ENCODE assay signal across 14 mouse cellular contexts in genomic region chr1:90012850-90013249, GRCm38 (mm10). TPM values are rescaled to one million over a fixed set of nuclear protein-coding genes. Genes with fewer than 3 reads are reported as not detected.
A peak's percentile ranks its signal among the peaks of the same experiment; 100 is the strongest.
DNase-seq lines count a peak whose midpoint lies in the region; ATAC-seq and TF ChIP-seq lines count a peak whose summit lies in the region.
"Had no signal": no experiment of that assay in that cellular context is flagged by ENCODE, and none has a peak within 500 bp of the region (broad histone marks: within the 10 kb centered on the region; RNA-seq: fewer than 3 reads in every experiment).

No protein-coding gene starts in this region.

- TF ChIP-seq EP300 in heart, postnatal 0 days (IDR thresholded peaks at IDR 0.05; ENCODE audit: low read depth): no peak
- no peak for TF ChIP-seq EP300 in MEL (IDR thresholded peaks at IDR 0.05; ENCODE audit: low read depth in 1 of 2, low read length in 2 of 2)

- DNase-seq in heart, postnatal 0 days (ENCODE audit: low spot score): no peak
- no peak for DNase-seq in heart, postnatal 4 days
- peak; percentile 15 for DNase-seq in midbrain, embryonic 14.5 days
- DNase-seq in MEL (ENCODE audit: low read depth, low spot score): peak; percentile 12
- peak; percentile 9 for DNase-seq in forelimb bud, embryonic 11.5 days (ENCODE audit: low read depth, low spot score)
- DNase-seq in neural tube, embryonic 10.5 days (ENCODE audit: extremely low spot score, low spot score): no peak
- DNase-seq: adrenal gland, adult 2 months; gastrocnemius, postnatal 25 days had no signal

- no peak overlapping the region for H3K27ac ChIP-seq in heart, postnatal 0 days (ENCODE audit: low read depth)
- no peak overlapping the region for H3K27ac ChIP-seq in midbrain, embryonic 14.5 days (replicated peaks; ENCODE audit: low read depth, low read length)
- H3K27ac ChIP-seq in midbrain, embryonic 16.5 days (ENCODE audit: low read length): no peak overlapping the region
- no peak overlapping the region for H3K27ac ChIP-seq in MEL (ENCODE audit: control insufficient read depth, low read depth, low read length)
- H3K27ac ChIP-seq: embryonic facial prominence, embryonic 13.5 days; forebrain, embryonic 12.5 days; hindbrain, postnatal 0 days; liver, embryonic 15.5 days; neural tube, embryonic 12.5 days had no signal

- H3K79me2 ChIP-seq in MEL (ENCODE audit: control insufficient read depth, insufficient read depth, low read length, poor library complexity): no peaks in the 10 kb centered on the region

- TF ChIP-seq POLR2A in MEL (IDR thresholded peaks at IDR 0.05; ENCODE audit: control insufficient read depth in 1 of 2, insufficient read depth in 1 of 2, low read depth in 1 of 2, low read length in 2 of 2, poor library complexity in 1 of 2): no peak

- H3K9ac ChIP-seq in heart, postnatal 0 days (replicated peaks; ENCODE audit: low read depth, low read length): no peak overlapping the region
- H3K9ac ChIP-seq in midbrain, embryonic 14.5 days (replicated peaks; ENCODE audit: low read length): no peak overlapping the region
- H3K9ac ChIP-seq in midbrain, embryonic 16.5 days (ENCODE audit: low read depth, low read length): no peak overlapping the region
- H3K9ac ChIP-seq in MEL (ENCODE audit: control insufficient read depth, low read depth, low read length, poor library complexity, severe bottlenecking): no peak overlapping the region
- H3K9ac ChIP-seq: embryonic facial prominence, embryonic 13.5 days; forebrain, embryonic 12.5 days; liver, embryonic 15.5 days; neural tube, embryonic 12.5 days had no signal

- peak; percentile 14; the same call in 1 of the 2 replicates for TF ChIP-seq CTCF in heart, postnatal 0 days (IDR thresholded peaks at IDR 0.05; ENCODE audit: low read depth)
- peak in 1 of 3 experiments; percentile 22; a peak in 2 of 6 replicates for TF ChIP-seq CTCF in MEL (IDR thresholded peaks at IDR 0.05 in 2 of 3, conservative IDR thresholded peaks at IDR 0.05 in 1 of 3; ENCODE audit: control insufficient read depth in 1 of 3, insufficient read depth in 1 of 3, low read depth in 2 of 3, low read length in 3 of 3, poor library complexity in 1 of 3, severe bottlenecking in 1 of 3)

- 69% methylated on average over 7 of the region's 7 CpGs for WGBS in heart, postnatal 0 days
- 71% methylated on average over 7 of the region's 7 CpGs for WGBS in midbrain, embryonic 14.5 days
- 70% methylated on average over 7 of the region's 7 CpGs for WGBS in midbrain, embryonic 16.5 days

- no peaks in the 10 kb centered on the region for H3K9me3 ChIP-seq in heart, postnatal 0 days (replicated peaks; ENCODE audit: control insufficient read depth, low read length)
- no peaks in the 10 kb centered on the region for H3K9me3 ChIP-seq in midbrain, embryonic 14.5 days (ENCODE audit: control insufficient read depth, low read length)
- H3K9me3 ChIP-seq in midbrain, embryonic 16.5 days (replicated peaks; ENCODE audit: control insufficient read depth, low read length, poor library complexity, severe bottlenecking): no peaks in the 10 kb centered on the region
- H3K9me3 ChIP-seq in MEL (replicated peaks; ENCODE audit: insufficient read depth, low read length): no peaks in the 10 kb centered on the region
- H3K9me3 ChIP-seq: embryonic facial prominence, embryonic 13.5 days; forebrain, embryonic 12.5 days; liver, embryonic 15.5 days; neural tube, embryonic 12.5 days had no signal

- H3K36me3 ChIP-seq in heart, postnatal 0 days (replicated peaks; ENCODE audit: control insufficient read depth, insufficient read depth, low read length): no peaks in the 10 kb centered on the region
- H3K36me3 ChIP-seq in midbrain, embryonic 14.5 days (ENCODE audit: control insufficient read depth, insufficient read depth, low read length): no peaks in the 10 kb centered on the region
- no peaks in the 10 kb centered on the region for H3K36me3 ChIP-seq in midbrain, embryonic 16.5 days (ENCODE audit: control insufficient read depth, insufficient read depth, low read length)
- H3K36me3 ChIP-seq in MEL (ENCODE audit: control insufficient read depth in 1 of 2, insufficient read depth in 2 of 2, low read length in 2 of 2): no peaks in the 10 kb centered on the region
- H3K36me3 ChIP-seq: embryonic facial prominence, embryonic 13.5 days; forebrain, embryonic 12.5 days; liver, embryonic 15.5 days; neural tube, embryonic 12.5 days had no signal

- H3K4me3 ChIP-seq in heart, postnatal 0 days (ENCODE audit: low read depth, low read length): no peak overlapping the region
- H3K4me3 ChIP-seq in midbrain, embryonic 14.5 days (replicated peaks; ENCODE audit: low read depth, low read length): no peak overlapping the region
- no peak overlapping the region for H3K4me3 ChIP-seq in midbrain, embryonic 16.5 days (ENCODE audit: low read depth, low read length)
- H3K4me3 ChIP-seq in MEL (ENCODE audit: control insufficient read depth in 1 of 2, insufficient read depth in 1 of 2, low read depth in 2 of 2, low read length in 2 of 2): no peak overlapping the region
- H3K4me3 ChIP-seq: embryonic facial prominence, embryonic 13.5 days; forebrain, embryonic 12.5 days; liver, embryonic 15.5 days; neural tube, embryonic 12.5 days had no signal

- ATAC-seq in heart, postnatal 0 days (ENCODE audit: insufficient read depth, low read depth): no peak
- ATAC-seq in midbrain, embryonic 14.5 days (ENCODE audit: low FRiP score, low TSS enrichment): no peak
- no peak for ATAC-seq in midbrain, embryonic 16.5 days
- ATAC-seq: hindbrain, postnatal 0 days had no signal

- H3K4me2 ChIP-seq in heart, postnatal 0 days (ENCODE audit: low read depth, low read length): no peak overlapping the region
- no peak overlapping the region for H3K4me2 ChIP-seq in midbrain, embryonic 14.5 days (ENCODE audit: low read length)
- no peak overlapping the region for H3K4me2 ChIP-seq in midbrain, embryonic 16.5 days (ENCODE audit: low read length)
- H3K4me2 ChIP-seq: embryonic facial prominence, embryonic 13.5 days; forebrain, embryonic 12.5 days; liver, embryonic 15.5 days; neural tube, embryonic 12.5 days had no signal

- H3K27me3 ChIP-seq in heart, postnatal 0 days (ENCODE audit: control insufficient read depth, insufficient read depth, low read length): no peaks in the 10 kb centered on the region
- H3K27me3 ChIP-seq in midbrain, embryonic 14.5 days (ENCODE audit: control insufficient read depth, insufficient read depth, low read length): no peaks in the 10 kb centered on the region
- H3K27me3 ChIP-seq in midbrain, embryonic 16.5 days (ENCODE audit: control insufficient read depth, insufficient read depth, low read depth, low read length): 0 out of 2 replicates have a peak, but pooled peaks cover 3% of the 10 kb centered on the region
- no peaks in the 10 kb centered on the region for H3K27me3 ChIP-seq in MEL (ENCODE audit: control insufficient read depth in 1 of 2, insufficient read depth in 2 of 2, low read length in 2 of 2)
- H3K27me3 ChIP-seq: liver, embryonic 15.5 days; neural tube, embryonic 12.5 days had no signal

- H3K4me1 ChIP-seq in heart, postnatal 0 days (ENCODE audit: control insufficient read depth, insufficient read depth): peaks cover 5% of the 10 kb centered on the region; the same call in 1 of the 2 replicates
- H3K4me1 ChIP-seq in midbrain, embryonic 14.5 days (ENCODE audit: control insufficient read depth, insufficient read depth, low read length): no peaks in the 10 kb centered on the region
- no peaks in the 10 kb centered on the region for H3K4me1 ChIP-seq in midbrain, embryonic 16.5 days (ENCODE audit: control insufficient read depth, insufficient read depth, low read length)
- H3K4me1 ChIP-seq in MEL (ENCODE audit: control insufficient read depth in 1 of 2, insufficient read depth in 2 of 2, low read length in 2 of 2): no peaks in the 10 kb centered on the region
- H3K4me1 ChIP-seq: embryonic facial prominence, embryonic 13.5 days; liver, embryonic 15.5 days; neural tube, embryonic 12.5 days had no signal

- TF ChIP-seq RAD21 in MEL (IDR thresholded peaks at IDR 0.05; ENCODE audit: low read depth, low read length): no peak; the same call in none of the 2 replicates

TF ChIP-seq in MEL, 35 proteins besides CTCF, POLR2A, EP300 and RAD21:
- TF ChIP-seq MAX (IDR thresholded peaks at IDR 0.05; ENCODE audit: low read length) (no peak), TAL1 (IDR thresholded peaks at IDR 0.05; ENCODE audit: low read length) (no peak), SIN3A (IDR thresholded peaks at IDR 0.05; ENCODE audit: low read length) (no peak), RCOR1 (IDR thresholded peaks at IDR 0.05; ENCODE audit: low read depth, low read length) (no peak), ZKSCAN1 (IDR thresholded peaks at IDR 0.05; ENCODE audit: low read depth, low read length) (no peak), POLR2AphosphoS5 (IDR thresholded peaks at IDR 0.05; ENCODE audit: borderline replicate concordance, low read depth, low read length) (no peak), GATA1 (IDR thresholded peaks at IDR 0.05; ENCODE audit: low read depth, low read length) (no peak), BHLHE40 (IDR thresholded peaks at IDR 0.05; ENCODE audit: borderline replicate concordance, low read depth, low read length) (no peak)

RNA-seq across cellular contexts. Expression of gene Asb18, which starts 1.6 kb away (rescaled TPM):
- 5.9 and 17.3 TPM in 2 replicates for total RNA-seq in heart, postnatal 0 days (2014; rRNA removed; ENCODE audit: low replicate concordance)
- polyA plus RNA-seq in heart, postnatal 0 days (2015; fragmentation: Nextera tagmentation; extraction: Ambion mirVana): 1.6 and 2.0 TPM in 2 replicates
- 1 to 10 TPM; 5.1 to 6.0 TPM for total RNA-seq in heart, postnatal 4 days (2021)
- polyA plus RNA-seq in midbrain, embryonic 14.5 days (2014; fragmentation: Nextera tagmentation; extraction: Ambion mirVana): 0.25 and 0.90 TPM in 2 replicates
- 0.39 and 0.52 TPM in 2 replicates for polyA plus RNA-seq in midbrain, embryonic 16.5 days (2015; fragmentation: Nextera tagmentation; extraction: Ambion mirVana)
- total RNA-seq in MEL (2012; rRNA removed): not detected in 2 replicates
- not detected for polyA plus RNA-seq in MEL (2012; ENCODE audit: insufficient read depth in 1 of 2, insufficient read length in 2 of 2, low read depth in 1 of 2, low replicate concordance in 2 of 2, missing spikeins in 1 of 2)
- total RNA-seq: adrenal gland, adult 2 months had no signal
- polyA plus RNA-seq: adrenal gland, adult 2 months; embryonic facial prominence, embryonic 13.5 days; liver, embryonic 15.5 days had no signal

Comparison
In these comparisons a context has a peak if more than half of its experiments do, and no peak if none do; other contexts are left out.
1. DNase-seq: peak in midbrain, embryonic 14.5 days (single experiment), MEL (single experiment) and forelimb bud, embryonic 11.5 days (single experiment); none in heart, postnatal 0 days (single experiment), heart, postnatal 4 days (single experiment) and neural tube, embryonic 10.5 days (single experiment).